Mouse (Mus musculus): ENCODE results near the gene Cog7. TPM values are rescaled to one million over a fixed set of nuclear protein-coding genes. Genes with fewer than 3 reads are reported as not detected.

The Cog7 gene
- polyA plus RNA-seq, 1 experiment from 2014 or later, result 14.5 TPM

GRCm38 (mm10) chr7:121946196-121946595, 35.3 kb downstream of the Cog7 start:
- no peak for DNase-seq (ENCODE audit: low spot score)
- Histone ChIP-seq H3K4me2 (replicated peaks; ENCODE audit: low read depth) (no peak overlapping the region), H3K4me3 (ENCODE audit: low read depth, low read length) (no peak overlapping the region), H3K36me3 (ENCODE audit: control insufficient read depth, insufficient read depth, low read length) (peaks cover 9% of the 10 kb centered on the region; the same call in 1 of the 2 replicates), H3K9ac (ENCODE audit: low read length) (no peak overlapping the region), H3K9me3 (ENCODE audit: control insufficient read depth, low read length) (no peaks in the 10 kb centered on the region), H3K27me3 (ENCODE audit: control insufficient read depth, insufficient read depth, low read length) (no peaks in the 10 kb centered on the region), H3K27ac (replicated peaks) (no peak overlapping the region), H3K4me1 (replicated peaks; ENCODE audit: control insufficient read depth, insufficient read depth) (no peaks in the 10 kb centered on the region)
- WGBS, result 82% methylated on average over 5 of the region's 5 CpGs
- ATAC-seq (ENCODE audit: low FRiP score, low TSS enrichment), result no peak
- no peak for TF ChIP-seq CTCF (IDR thresholded peaks at IDR 0.05; ENCODE audit: low read depth)
- TF ChIP-seq EP300 (optimal IDR thresholded peaks at IDR 0.05), result no peak

GRCm38 (mm10) chr7:121942371-121942770, 39.1 kb downstream of the Cog7 start:
- Histone ChIP-seq H3K9me3 (ENCODE audit: control insufficient read depth, low read length) (no peaks in the 10 kb centered on the region), H3K27ac (replicated peaks) (no peak overlapping the region), H3K27me3 (ENCODE audit: control insufficient read depth, insufficient read depth, low read length) (no peaks in the 10 kb centered on the region), H3K9ac (ENCODE audit: low read length) (no peak overlapping the region), H3K4me2 (replicated peaks; ENCODE audit: low read depth) (no peak overlapping the region), H3K4me1 (replicated peaks; ENCODE audit: control insufficient read depth, insufficient read depth) (no peaks in the 10 kb centered on the region), H3K36me3 (ENCODE audit: control insufficient read depth, insufficient read depth, low read length) (peaks cover 5% of the 10 kb centered on the region; the same call in 1 of the 2 replicates), H3K4me3 (ENCODE audit: low read depth, low read length) (no peak overlapping the region)
- ATAC-seq (ENCODE audit: low FRiP score, low TSS enrichment) (no peak), DNase-seq (ENCODE audit: low spot score) (no peak)
- WGBS, result 96% methylated on average over 2 of the region's 2 CpGs
- no peak for TF ChIP-seq CTCF (IDR thresholded peaks at IDR 0.05; ENCODE audit: low read depth)
- TF ChIP-seq EP300 (optimal IDR thresholded peaks at IDR 0.05), result no peak

DNA sequence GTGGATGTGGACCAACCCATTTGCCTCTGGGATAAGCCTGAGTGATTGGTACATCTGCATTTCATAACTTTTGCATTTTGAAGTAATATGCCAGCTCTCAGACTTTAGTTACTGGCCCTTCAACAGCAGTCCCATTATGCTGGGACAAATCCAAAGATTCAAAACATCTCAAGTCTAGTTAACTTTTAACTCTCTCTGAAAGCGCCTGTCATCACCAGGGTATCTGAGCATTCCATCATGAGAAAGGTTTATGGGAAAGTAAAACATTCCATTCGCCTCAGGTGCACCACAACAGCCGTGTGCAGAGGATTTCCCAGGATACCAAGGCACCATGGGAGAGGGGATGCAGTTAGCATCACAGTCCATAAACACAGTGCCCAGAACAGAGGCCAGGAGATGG, 39.9 kb downstream of the Cog7 start:
- Histone ChIP-seq H3K4me3 (ENCODE audit: low read depth, low read length) (no peak overlapping the region), H3K4me2 (replicated peaks; ENCODE audit: low read depth) (no peak overlapping the region), H3K27me3 (ENCODE audit: control insufficient read depth, insufficient read depth, low read length) (no peaks in the 10 kb centered on the region), H3K9me3 (ENCODE audit: control insufficient read depth, low read length) (no peaks in the 10 kb centered on the region), H3K4me1 (replicated peaks; ENCODE audit: control insufficient read depth, insufficient read depth) (no peaks in the 10 kb centered on the region), H3K27ac (replicated peaks) (no peak overlapping the region), H3K36me3 (ENCODE audit: control insufficient read depth, insufficient read depth, low read length) (peaks cover 5% of the 10 kb centered on the region; the same call in 1 of the 2 replicates), H3K9ac (ENCODE audit: low read length) (no peak overlapping the region)
- TF ChIP-seq EP300 (optimal IDR thresholded peaks at IDR 0.05), result no peak
- no peak for TF ChIP-seq CTCF (IDR thresholded peaks at IDR 0.05; ENCODE audit: low read depth)
- ATAC-seq (ENCODE audit: low FRiP score, low TSS enrichment) (no peak), DNase-seq (ENCODE audit: low spot score) (no peak)
- WGBS, result 68% methylated on average over 3 of the region's 3 CpGs

DNA sequence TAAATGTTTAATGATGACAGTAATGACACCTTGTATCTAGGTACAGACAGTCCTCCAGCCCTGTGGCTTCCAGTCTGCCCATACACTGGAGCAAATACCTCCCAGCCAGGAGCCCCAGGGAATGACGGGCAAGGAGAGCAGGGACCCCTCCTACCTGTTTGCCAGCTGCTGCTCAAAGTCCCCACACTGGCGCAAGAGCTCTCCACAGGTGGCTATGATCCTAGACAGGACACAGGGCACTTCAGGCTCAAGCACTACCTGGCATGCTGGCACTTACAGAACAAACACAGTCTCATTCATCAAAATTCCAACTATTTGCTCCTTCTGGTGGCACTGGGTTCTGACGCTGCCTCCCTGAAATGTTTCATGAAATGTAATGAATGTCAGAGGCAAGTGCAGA, 40.5 kb downstream of the Cog7 start:
- Histone ChIP-seq H3K4me1 (replicated peaks; ENCODE audit: control insufficient read depth, insufficient read depth) (no peaks in the 10 kb centered on the region), H3K4me3 (ENCODE audit: low read depth, low read length) (no peak overlapping the region), H3K27me3 (ENCODE audit: control insufficient read depth, insufficient read depth, low read length) (no peaks in the 10 kb centered on the region), H3K36me3 (ENCODE audit: control insufficient read depth, insufficient read depth, low read length) (peaks cover 5% of the 10 kb centered on the region; the same call in 1 of the 2 replicates), H3K9me3 (ENCODE audit: control insufficient read depth, low read length) (no peaks in the 10 kb centered on the region), H3K27ac (replicated peaks) (no peak overlapping the region), H3K4me2 (replicated peaks; ENCODE audit: low read depth) (no peak overlapping the region), H3K9ac (ENCODE audit: low read length) (no peak overlapping the region)
- 81% methylated on average over 3 of the region's 3 CpGs for WGBS
- no peak for TF ChIP-seq EP300 (optimal IDR thresholded peaks at IDR 0.05)
- no peak for TF ChIP-seq CTCF (IDR thresholded peaks at IDR 0.05; ENCODE audit: low read depth)
- no peak for ATAC-seq (ENCODE audit: low FRiP score, low TSS enrichment)
- no peak for DNase-seq (ENCODE audit: low spot score)

DNA sequence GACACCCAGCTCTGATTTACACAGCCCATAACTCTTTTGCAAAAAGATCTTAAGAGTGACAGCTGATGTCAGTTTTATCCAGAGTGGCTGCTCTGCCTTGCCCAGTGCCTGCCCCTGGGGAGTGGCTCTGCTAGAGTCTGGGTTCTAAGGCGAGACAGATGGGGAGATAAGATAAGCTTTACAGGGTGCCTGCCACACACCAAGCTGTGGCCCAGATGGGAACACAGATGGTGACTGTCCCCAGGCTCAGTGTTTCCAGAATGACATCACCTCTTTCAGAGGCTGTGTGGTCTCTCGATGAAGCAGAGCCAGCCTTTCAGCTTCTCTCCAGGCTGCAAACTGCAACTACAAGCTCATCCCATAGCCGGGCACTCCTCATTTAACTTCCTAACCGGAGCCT, 41.8 kb downstream of the Cog7 start:
- ATAC-seq (ENCODE audit: low FRiP score, low TSS enrichment), result no peak

DNA sequence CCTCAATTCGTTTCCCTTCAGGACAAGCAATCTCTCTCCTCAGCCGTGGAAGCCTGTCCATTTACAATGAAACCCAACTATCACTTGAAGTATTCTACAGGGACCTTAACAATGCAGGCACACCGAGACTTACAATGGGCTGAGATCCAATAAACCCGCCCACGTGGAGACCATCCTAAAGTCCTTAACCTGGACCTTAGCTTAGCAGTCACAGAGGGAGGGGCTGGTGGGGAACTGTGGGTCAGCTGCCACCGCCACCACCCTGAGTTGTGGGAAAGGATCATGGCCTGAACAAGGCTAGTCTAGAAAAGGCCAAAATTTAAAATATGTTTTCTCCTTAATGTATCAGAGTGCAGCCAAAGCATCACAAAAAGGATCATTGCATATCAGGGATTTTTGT, 42.3 kb downstream of the Cog7 start:
- Histone ChIP-seq H3K9ac (ENCODE audit: low read length) (no peak overlapping the region), H3K27ac (replicated peaks) (no peak overlapping the region), H3K36me3 (ENCODE audit: control insufficient read depth, insufficient read depth, low read length) (peaks cover 5% of the 10 kb centered on the region; the same call in 1 of the 2 replicates), H3K27me3 (ENCODE audit: control insufficient read depth, insufficient read depth, low read length) (no peaks in the 10 kb centered on the region), H3K4me2 (replicated peaks; ENCODE audit: low read depth) (no peak overlapping the region), H3K4me3 (ENCODE audit: low read depth, low read length) (no peak overlapping the region), H3K4me1 (replicated peaks; ENCODE audit: control insufficient read depth, insufficient read depth) (no peaks in the 10 kb centered on the region), H3K9me3 (ENCODE audit: control insufficient read depth, low read length) (no peaks in the 10 kb centered on the region)
- no peak for TF ChIP-seq CTCF (IDR thresholded peaks at IDR 0.05; ENCODE audit: low read depth)
- no peak for DNase-seq (ENCODE audit: low spot score)
- 70% methylated on average over 6 of the region's 6 CpGs for WGBS
- ATAC-seq (ENCODE audit: low FRiP score, low TSS enrichment), result no peak

More for the DNA sequence above, 41.8 kb downstream of the Cog7 start:
- Histone ChIP-seq H3K36me3 (ENCODE audit: control insufficient read depth, insufficient read depth, low read length) (peaks cover 5% of the 10 kb centered on the region; the same call in 1 of the 2 replicates), H3K4me1 (replicated peaks; ENCODE audit: control insufficient read depth, insufficient read depth) (no peaks in the 10 kb centered on the region), H3K9me3 (ENCODE audit: control insufficient read depth, low read length) (no peaks in the 10 kb centered on the region), H3K4me3 (ENCODE audit: low read depth, low read length) (no peak overlapping the region), H3K9ac (ENCODE audit: low read length) (no peak overlapping the region), H3K27ac (replicated peaks) (no peak overlapping the region), H3K4me2 (replicated peaks; ENCODE audit: low read depth) (no peak overlapping the region), H3K27me3 (ENCODE audit: control insufficient read depth, insufficient read depth, low read length) (no peaks in the 10 kb centered on the region)
- no peak for DNase-seq (ENCODE audit: low spot score)
- TF ChIP-seq EP300 (optimal IDR thresholded peaks at IDR 0.05) (no peak), CTCF (IDR thresholded peaks at IDR 0.05; ENCODE audit: low read depth) (no peak)
- whole genome bisulfite sequencing, result 37% methylated on average over 4 of the region's 4 CpGs

All from stomach, postnatal 0 days (tissue).